In genomic region chr1:54660674-54661073, GRCm38 (mm10) we compare ENCODE assay signal across 15 mouse cellular contexts.
A peak's percentile ranks its signal among the peaks of the same experiment; 100 is the strongest.
DNase-seq lines count a peak whose midpoint lies in the region; ATAC-seq lines count a peak whose summit lies in the region.
"Had no signal": no experiment of that assay in that cellular context is flagged by ENCODE, and none has a peak within 500 bp of the region (broad histone marks: within the 10 kb centered on the region; RNA-seq: fewer than 3 reads in every experiment).

No protein-coding gene starts in this region.

- peak; percentile 47 for ATAC-seq in CD4-positive, CD25-positive, alpha-beta regulatory T cell, adult 4 months
- ATAC-seq in inflammation-experienced regulatory T-cells, adult 6 months: peak; percentile 60
- ATAC-seq: forebrain, embryonic 16.5 days; Patski had no signal

- peak; percentile 59 for DNase-seq in 416B (ENCODE audit: low read depth)
- peak; percentile 72 to 88 for DNase-seq in natural killer cell, adult 2 months (ENCODE audit: low spot score in 2 of 2)
- no peak for DNase-seq in B cell, adult 2 months
- no peak for DNase-seq in cerebellum, adult 8-10 months
- DNase-seq in yolk sac, embryonic 10.5 days (ENCODE audit: low spot score): no peak
- DNase-seq: adrenal gland, adult 8-10 months; adrenal gland, postnatal 36 days; cerebellum, adult 2 months; cerebellum, postnatal 14 days; gastrocnemius, postnatal 10 days; heart, adult 2 months had no signal

Comparison
In these comparisons a context has a peak if more than half of its experiments do, and no peak if none do; other contexts are left out.
1. DNase-seq: peak in 416B (single experiment) and natural killer cell, adult 2 months (2 of 2); none in B cell, adult 2 months (0 of 2), cerebellum, adult 8-10 months (single experiment) and yolk sac, embryonic 10.5 days (single experiment).